Mouse (Mus musculus): ENCODE measurements around the gene Lyve1. TPM values are rescaled to one million over a fixed set of nuclear protein-coding genes. Genes with fewer than 3 reads are reported as not detected.
A peak's percentile ranks its signal among the peaks of the same experiment; 100 is the strongest.

The Lyve1 gene
- polyA plus RNA-seq, 1 experiment: 1.1 TPM

- DNase-seq (ENCODE audit: extremely low spot score in 1 of 2, low spot score in 1 of 2): peak; percentile 32 to 47
These were observed 8.5 kb downstream of the Lyve1 start for GRCm38 (mm10) chr7:110854519-110854918.

GRCm38 (mm10) chr7:110853611-110854010 lies 9.4 kb downstream of the Lyve1 start:
- DNase-seq (ENCODE audit: extremely low spot score in 1 of 2, low spot score in 1 of 2): no peak

GRCm38 (mm10) chr7:110851541-110852203 lies 11.4 kb downstream of the Lyve1 start:
- no peak for DNase-seq (ENCODE audit: extremely low spot score in 1 of 2, low spot score in 1 of 2)

GRCm38 (mm10) chr7:110848371-110848770 lies 14.7 kb downstream of the Lyve1 start:
- no peak for DNase-seq (ENCODE audit: extremely low spot score in 1 of 2, low spot score in 1 of 2)

- DNase-seq (ENCODE audit: extremely low spot score in 1 of 2, low spot score in 1 of 2): no peak
These were observed 15.7 kb downstream of the Lyve1 start for GRCm38 (mm10) chr7:110847321-110847720.

- peak; percentile 82 to 96 for DNase-seq (ENCODE audit: extremely low spot score in 1 of 2, low spot score in 1 of 2)
These were observed 18.8 kb downstream of the Lyve1 start, which contains the start of gene Rnf141 for GRCm38 (mm10) chr7:110843916-110844874. Gene Rnf141 (minus strand): TSS chr7:110844457.

GRCm38 (mm10) chr7:110840332-110840731 lies 22.7 kb downstream of the Lyve1 start:
- DNase-seq (ENCODE audit: extremely low spot score in 1 of 2, low spot score in 1 of 2): no peak

GRCm38 (mm10) chr7:110834522-110834921 lies 28.5 kb downstream of the Lyve1 start:
- no peak for DNase-seq (ENCODE audit: extremely low spot score in 1 of 2, low spot score in 1 of 2)

GRCm38 (mm10) chr7:110834018-110834417 lies 29.0 kb downstream of the Lyve1 start:
- DNase-seq (ENCODE audit: extremely low spot score in 1 of 2, low spot score in 1 of 2): no peak

- DNase-seq (ENCODE audit: extremely low spot score in 1 of 2, low spot score in 1 of 2): no peak
These were observed 30.0 kb downstream of the Lyve1 start for GRCm38 (mm10) chr7:110833024-110833423.

GRCm38 (mm10) chr7:110823995-110824953 lies 38.8 kb downstream of the Lyve1 start:
- no peak for DNase-seq (ENCODE audit: extremely low spot score in 1 of 2, low spot score in 1 of 2)

GRCm38 (mm10) chr7:110823593-110823992 lies 39.4 kb downstream of the Lyve1 start:
- DNase-seq (ENCODE audit: extremely low spot score in 1 of 2, low spot score in 1 of 2): no peak

GRCm38 (mm10) chr7:110823076-110823475 lies 40.0 kb downstream of the Lyve1 start:
- DNase-seq (ENCODE audit: extremely low spot score in 1 of 2, low spot score in 1 of 2): no peak

GRCm38 (mm10) chr7:110822055-110822454 lies 41.0 kb downstream of the Lyve1 start:
- DNase-seq (ENCODE audit: extremely low spot score in 1 of 2, low spot score in 1 of 2): no peak

- peak in 1 of 2 experiments; percentile 73 for DNase-seq (ENCODE audit: extremely low spot score in 1 of 2, low spot score in 1 of 2)
These were observed 41.4 kb downstream of the Lyve1 start for GRCm38 (mm10) chr7:110821653-110822052.

- DNase-seq (ENCODE audit: extremely low spot score in 1 of 2, low spot score in 1 of 2): no peak
These were observed 42.0 kb downstream of the Lyve1 start for GRCm38 (mm10) chr7:110821068-110821467.

GRCm38 (mm10) chr7:110818787-110819350 lies 44.2 kb downstream of the Lyve1 start:
- no peak for DNase-seq (ENCODE audit: extremely low spot score in 1 of 2, low spot score in 1 of 2)

GRCm38 (mm10) chr7:110818206-110818605 lies 44.8 kb downstream of the Lyve1 start:
- DNase-seq (ENCODE audit: extremely low spot score in 1 of 2, low spot score in 1 of 2): no peak

- DNase-seq (ENCODE audit: extremely low spot score in 1 of 2, low spot score in 1 of 2): peak in 1 of 2 experiments; percentile 81
These were observed 47.0 kb downstream of the Lyve1 start for GRCm38 (mm10) chr7:110816037-110816436.

- no peak for DNase-seq (ENCODE audit: extremely low spot score in 1 of 2, low spot score in 1 of 2)
These were observed 49.1 kb downstream of the Lyve1 start for GRCm38 (mm10) chr7:110813983-110814382.

Data from frontal cortex, adult 2 months (tissue).